Mouse (Mus musculus) layer of hippocampus, adult 2 months (tissue): ENCODE results near the gene Maob. TPM values are rescaled to one million over a fixed set of nuclear protein-coding genes. Genes with fewer than 3 reads are reported as not detected.

Experiments
- DNase-seq, 2 experiments: peaks; one replicate each; pipeline ENCODE4 v3.0.0; 2022; ENCODE audit warnings: low spot score in 2 of 2
- H3K27ac ChIP-seq: fragments of 200-600 bp; 2 replicates; pipeline ENCODE4 v1.8.1; 2022
- H3K4me3 ChIP-seq: fragments of 200-600 bp; 2 replicates; pipeline ENCODE4 v1.8.1; 2022; ENCODE audit warnings: mild to moderate bottlenecking
- CTCF ChIP-seq: fragments of 200-600 bp; conservative IDR thresholded peaks from 2 replicates; pipeline ENCODE4 v1.8.1; 2022; ENCODE audit warnings: antibody characterized with exemption, mild to moderate bottlenecking, moderate library complexity
- total RNA-seq, 2 experiments: library from RNA; stranded (reverse); gene quantifications; 2 replicates each; pipeline ENCODE4 v1.2.3; 2021

The Maob gene
- total RNA-seq, 2 experiments from 2014 or later, result 16.0 to 19.4 TPM

DNA sequence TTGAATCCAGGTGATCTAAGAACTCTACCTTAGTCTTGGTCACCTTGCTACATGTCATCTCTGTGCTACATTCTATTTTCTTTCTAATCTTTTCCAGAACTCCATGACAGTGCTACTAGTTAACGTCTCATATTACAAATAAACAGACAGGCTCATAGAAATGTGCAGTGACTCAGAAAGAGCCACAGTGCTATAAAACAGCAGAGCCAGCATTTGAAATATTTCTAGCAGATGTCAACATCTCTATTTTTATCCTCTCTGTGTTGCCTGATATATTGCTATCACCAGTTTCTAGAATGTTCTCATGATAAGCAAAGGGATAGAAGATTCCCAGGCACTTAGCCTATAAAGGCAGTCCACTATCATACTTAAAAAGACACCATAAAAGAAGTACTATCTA is 103.1 kb downstream of the Maob start:
- Histone ChIP-seq H3K27ac (no peak overlapping the region), H3K4me3 (no peak overlapping the region)
- no peak for TF ChIP-seq CTCF
- DNase-seq, result no peak

DNA sequence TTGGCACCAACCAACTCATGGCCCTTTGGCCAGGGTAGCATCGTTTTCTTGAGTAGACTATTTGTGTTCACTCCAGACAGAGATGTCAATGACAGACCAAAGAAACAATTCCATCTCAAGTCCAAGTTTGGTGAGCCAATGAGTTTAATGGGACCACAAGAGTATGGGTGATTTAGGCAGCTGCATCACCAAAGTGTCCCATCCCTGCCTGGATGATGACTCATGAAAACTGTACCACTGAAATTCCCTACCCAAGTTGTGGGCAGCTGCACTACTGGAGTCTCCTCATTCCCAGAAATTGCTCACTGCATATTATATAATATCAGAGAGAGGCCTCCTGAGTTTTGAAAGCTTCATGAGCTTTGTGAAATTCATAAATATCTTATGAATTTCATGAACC is 111.1 kb downstream of the Maob start:
- no peak overlapping the region for H3K4me3 ChIP-seq
- no peak for DNase-seq
- no peak for TF ChIP-seq CTCF
- H3K27ac ChIP-seq, result no peak overlapping the region

Other genes starting within 250 kb of the Maob start
- 10 to 100 TPM; 16.8 to 17.3 TPM for gene Maoa, start 197.7 kb downstream of the Maob start, total RNA-seq
- 1 to 10 TPM; 9.3 TPM for gene Ndp, start 94.4 kb upstream of the Maob start, total RNA-seq